Mouse (Mus musculus) liver, adult (tissue): ENCODE measurements around the gene Fam69a.

Source experiments
- GATA4 ChIP-seq: IDR thresholded peaks from 2 replicates; pipeline ENCODE4 v1.6.1; 2014; ENCODE audit warnings: mild to moderate bottlenecking, low read length; ENCODE audit not compliant: insufficient replicate concordance

The Fam69a gene

GRCm38 (mm10) chr5:107900206-107901013 is 86.5 kb downstream of the Fam69a start, which contains the start of gene Rpl5:
Gene Rpl5, plus strand, starts transcription at chr5:107900502.
- TF ChIP-seq GATA4, result no peak

DNA sequence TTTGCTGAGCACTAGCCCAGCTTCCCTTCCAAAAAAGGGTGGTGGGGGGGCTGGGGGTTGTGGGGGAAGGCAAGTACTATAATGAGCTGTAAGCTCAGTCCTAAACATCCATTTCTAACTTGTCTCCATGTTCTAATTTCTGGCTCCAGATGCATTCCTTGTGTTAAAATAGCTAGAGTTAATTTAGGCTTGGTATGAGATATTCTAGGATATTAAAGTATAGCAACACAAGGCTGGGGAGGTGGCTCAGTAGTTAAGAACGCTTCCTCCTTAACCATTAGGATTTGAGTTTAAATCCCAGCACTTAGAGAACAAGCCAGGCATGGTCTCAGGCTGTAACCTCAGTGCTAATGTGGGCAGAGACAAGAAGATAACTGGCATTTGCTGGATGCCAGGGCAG is 90.6 kb downstream of the Fam69a start:
- no peak for TF ChIP-seq GATA4

GRCm38 (mm10) chr5:107894676-107895075 is 92.2 kb downstream of the Fam69a start:
- TF ChIP-seq GATA4, result no peak

- no peak for TF ChIP-seq GATA4
Measured at GRCm38 (mm10) chr5:107889994-107890888, 96.6 kb downstream of the Fam69a start.

DNA sequence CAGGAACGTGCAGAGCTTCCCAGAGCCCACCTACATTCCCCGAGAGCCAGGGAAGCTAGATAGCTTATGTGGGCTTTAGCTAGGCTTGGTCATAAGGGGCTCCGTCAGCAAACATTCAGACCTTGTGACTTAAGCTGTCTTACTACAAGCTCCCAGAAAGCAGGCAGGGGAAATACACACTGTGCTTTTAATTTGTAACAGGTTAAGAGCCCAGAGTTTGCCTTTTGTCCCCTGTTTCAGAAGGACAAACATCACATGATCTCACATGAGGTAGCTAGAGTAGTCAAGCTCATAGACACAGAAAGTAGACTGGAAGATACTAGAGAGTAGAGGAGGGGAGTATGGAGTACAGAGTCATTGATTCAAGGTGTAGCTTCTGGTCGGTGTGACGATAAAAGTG is 106.2 kb downstream of the Fam69a start:
- TF ChIP-seq GATA4, result no peak

DNA sequence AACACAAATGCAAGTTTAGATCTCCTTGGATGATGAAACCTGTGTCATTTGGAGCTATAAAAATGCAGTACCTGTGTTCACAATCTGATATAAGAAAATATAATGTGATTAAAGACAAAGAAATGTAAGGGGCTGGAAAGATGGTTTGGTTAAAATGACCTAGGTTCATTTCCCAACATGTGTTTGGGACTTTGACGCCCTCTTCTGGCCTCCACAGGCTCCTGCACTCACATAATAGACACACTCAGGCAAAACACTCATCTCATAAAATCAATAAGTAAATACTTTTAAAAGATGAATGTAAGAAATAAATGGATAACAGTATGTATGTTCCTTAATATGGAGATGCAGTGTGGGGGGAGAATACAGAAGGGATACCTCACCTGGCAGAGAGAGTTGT is 109.8 kb downstream of the Fam69a start:
- TF ChIP-seq GATA4, result no peak

DNA sequence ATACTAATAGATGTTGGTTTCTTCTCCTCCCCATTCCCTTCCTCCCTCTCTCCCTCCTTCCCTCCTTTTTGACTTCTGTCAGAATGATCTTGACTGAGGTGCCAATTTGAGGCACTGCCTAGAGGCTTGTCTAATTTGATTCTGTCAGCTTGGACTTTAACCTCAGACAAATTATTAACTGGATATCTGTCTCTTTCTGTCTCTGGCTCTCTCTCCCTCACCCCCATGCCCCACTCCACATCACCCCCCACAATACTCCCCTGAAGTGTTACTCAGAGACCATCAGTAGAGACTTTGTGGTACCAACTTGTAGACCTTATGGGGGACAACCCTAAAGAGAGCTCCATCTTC is 111.6 kb downstream of the Fam69a start:
- no peak for TF ChIP-seq GATA4

- TF ChIP-seq GATA4, result no peak
Measured at GRCm38 (mm10) chr5:107874561-107875260, 112.2 kb downstream of the Fam69a start, which contains the start of gene Evi5. Gene Evi5, minus strand, starts transcription at chr5:107875107.

DNA sequence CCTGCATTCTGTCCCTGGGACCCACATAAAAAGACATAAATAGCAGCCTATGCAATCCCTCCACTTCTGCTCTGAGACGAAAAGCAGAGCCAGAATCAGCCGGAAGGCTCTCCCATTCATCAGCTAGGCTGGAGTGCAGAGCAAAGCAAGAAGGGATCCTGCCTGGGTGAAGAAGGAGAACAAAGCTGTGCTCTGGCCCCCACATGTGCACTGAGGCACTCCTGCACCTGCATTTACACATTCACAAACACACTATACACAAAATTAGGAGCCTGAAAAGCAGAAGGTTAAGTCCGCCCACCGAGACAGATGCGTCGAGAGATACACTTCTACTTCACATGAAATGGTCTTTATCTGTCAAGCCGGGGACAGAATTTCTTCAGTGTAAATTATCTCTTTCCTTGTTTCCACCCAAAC is 113.0 kb downstream of the Fam69a start:
- TF ChIP-seq GATA4, result no peak

DNA sequence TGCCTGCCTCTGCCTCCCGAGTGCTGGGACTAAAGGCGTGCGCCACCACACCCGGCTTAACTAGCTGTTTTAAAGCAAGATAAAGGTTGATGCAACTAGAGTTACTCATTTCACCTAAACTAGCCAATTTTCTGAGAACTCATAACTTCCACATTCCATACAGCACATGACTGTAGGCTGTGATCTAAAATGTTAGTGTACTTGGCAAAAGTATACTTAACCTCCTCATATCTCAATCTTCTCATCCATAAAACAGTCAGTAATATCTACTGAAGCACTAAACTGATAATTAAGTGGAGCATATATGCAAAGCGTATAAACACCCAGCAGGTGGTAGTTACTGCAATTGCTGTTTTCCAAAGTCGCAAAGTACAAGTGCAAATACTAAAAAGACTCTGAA is 113.6 kb downstream of the Fam69a start:
- TF ChIP-seq GATA4, result no peak

- no peak for TF ChIP-seq GATA4
Measured at GRCm38 (mm10) chr5:107869701-107870100, 117.2 kb downstream of the Fam69a start.

- TF ChIP-seq GATA4, result no peak
Measured at GRCm38 (mm10) chr5:107868905-107869424, 117.9 kb downstream of the Fam69a start.

GRCm38 (mm10) chr5:107867970-107868904 is 118.6 kb downstream of the Fam69a start:
- no peak for TF ChIP-seq GATA4
